Mouse (Mus musculus): ENCODE data around the gene Kcnk1. TPM values are rescaled to one million over a fixed set of nuclear protein-coding genes. Genes with fewer than 3 reads are reported as not detected.

Kcnk1 gene
- polyA plus RNA-seq, 1 experiment from 2014 or later = 65.6 TPM

- H3K4me2 ChIP-seq (replicated peaks; ENCODE audit: low read depth) = no peak overlapping the region
- H3K27ac ChIP-seq (replicated peaks) = 0 out of 2 replicates have a peak overlapping the region, but pooled peaks have one; percentile 84
- H3K4me3 ChIP-seq (ENCODE audit: low read depth, low read length) = no peak overlapping the region
- H3K36me3 ChIP-seq (ENCODE audit: control insufficient read depth, insufficient read depth, low read length) = no peaks in the 10 kb centered on the region
- TF ChIP-seq EP300 (optimal IDR thresholded peaks at IDR 0.05) (no peak), CTCF (IDR thresholded peaks at IDR 0.05; ENCODE audit: low read depth) (no peak)
- H3K4me1 ChIP-seq (replicated peaks; ENCODE audit: control insufficient read depth, insufficient read depth) = no peaks in the 10 kb centered on the region; the same call in 1 of the 2 replicates
- WGBS = 80% methylated on average over 2 of the region's 2 CpGs
- DNase-seq (ENCODE audit: low spot score) (no peak), ATAC-seq (ENCODE audit: low FRiP score, low TSS enrichment) (peak; percentile 4; the same call in 1 of the 2 replicates)
- no peaks in the 10 kb centered on the region for H3K27me3 ChIP-seq (ENCODE audit: control insufficient read depth, insufficient read depth, low read length)
- H3K9ac ChIP-seq (ENCODE audit: low read length) = no peak overlapping the region
- no peaks in the 10 kb centered on the region for H3K9me3 ChIP-seq (ENCODE audit: control insufficient read depth, low read length)
Observed at GRCm38 (mm10) chr8:126008945-126009344, 14.0 kb downstream of the Kcnk1 start.

GRCm38 (mm10) chr8:126010900-126011299 lies 15.9 kb downstream of the Kcnk1 start:
- H3K27ac ChIP-seq (replicated peaks) = no peak overlapping the region
- 52% methylated on average over 3 of the region's 3 CpGs for WGBS
- TF ChIP-seq CTCF (IDR thresholded peaks at IDR 0.05; ENCODE audit: low read depth) (no peak), EP300 (optimal IDR thresholded peaks at IDR 0.05) (no peak)
- no peaks in the 10 kb centered on the region for H3K27me3 ChIP-seq (ENCODE audit: control insufficient read depth, insufficient read depth, low read length)
- DNase-seq (ENCODE audit: low spot score) (peak; percentile 57), ATAC-seq (ENCODE audit: low FRiP score, low TSS enrichment) (peak; percentile 64)
- no peaks in the 10 kb centered on the region; the same call in 1 of the 2 replicates for H3K4me1 ChIP-seq (replicated peaks; ENCODE audit: control insufficient read depth, insufficient read depth)
- no peak overlapping the region for H3K4me3 ChIP-seq (ENCODE audit: low read depth, low read length)
- no peak overlapping the region for H3K4me2 ChIP-seq (replicated peaks; ENCODE audit: low read depth)
- no peaks in the 10 kb centered on the region for H3K36me3 ChIP-seq (ENCODE audit: control insufficient read depth, insufficient read depth, low read length)
- no peaks in the 10 kb centered on the region for H3K9me3 ChIP-seq (ENCODE audit: control insufficient read depth, low read length)
- H3K9ac ChIP-seq (ENCODE audit: low read length) = no peak overlapping the region

GRCm38 (mm10) chr8:126012334-126012733 lies 17.4 kb downstream of the Kcnk1 start:
- no peak overlapping the region for H3K27ac ChIP-seq (replicated peaks)
- no peaks in the 10 kb centered on the region for H3K36me3 ChIP-seq (ENCODE audit: control insufficient read depth, insufficient read depth, low read length)
- H3K4me2 ChIP-seq (replicated peaks; ENCODE audit: low read depth) = no peak overlapping the region
- TF ChIP-seq EP300 (optimal IDR thresholded peaks at IDR 0.05) (no peak), CTCF (IDR thresholded peaks at IDR 0.05; ENCODE audit: low read depth) (no peak)
- DNase-seq (ENCODE audit: low spot score) (no peak), ATAC-seq (ENCODE audit: low FRiP score, low TSS enrichment) (no peak)
- no peaks in the 10 kb centered on the region; the same call in 1 of the 2 replicates for H3K4me1 ChIP-seq (replicated peaks; ENCODE audit: control insufficient read depth, insufficient read depth)
- no peak overlapping the region for H3K4me3 ChIP-seq (ENCODE audit: low read depth, low read length)
- no peaks in the 10 kb centered on the region for H3K27me3 ChIP-seq (ENCODE audit: control insufficient read depth, insufficient read depth, low read length)
- H3K9ac ChIP-seq (ENCODE audit: low read length) = no peak overlapping the region
- WGBS = 64% methylated on average over 6 of the region's 6 CpGs
- H3K9me3 ChIP-seq (ENCODE audit: control insufficient read depth, low read length) = no peaks in the 10 kb centered on the region

GRCm38 (mm10) chr8:126013646-126014045 lies 18.7 kb downstream of the Kcnk1 start:
- TF ChIP-seq EP300 (optimal IDR thresholded peaks at IDR 0.05) (no peak), CTCF (IDR thresholded peaks at IDR 0.05; ENCODE audit: low read depth) (no peak)
- no peak for ATAC-seq (ENCODE audit: low FRiP score, low TSS enrichment)
- no peak overlapping the region for H3K27ac ChIP-seq (replicated peaks)

GRCm38 (mm10) chr8:126021932-126022331 lies 27.0 kb downstream of the Kcnk1 start:
- Histone ChIP-seq H3K36me3 (ENCODE audit: control insufficient read depth, insufficient read depth, low read length) (no peaks in the 10 kb centered on the region), H3K4me3 (ENCODE audit: low read depth, low read length) (no peak overlapping the region), H3K9ac (ENCODE audit: low read length) (no peak overlapping the region), H3K9me3 (ENCODE audit: control insufficient read depth, low read length) (no peaks in the 10 kb centered on the region), H3K4me1 (replicated peaks; ENCODE audit: control insufficient read depth, insufficient read depth) (no peaks in the 10 kb centered on the region; the same call in 1 of the 2 replicates), H3K27ac (replicated peaks) (no peak overlapping the region), H3K27me3 (ENCODE audit: control insufficient read depth, insufficient read depth, low read length) (no peaks in the 10 kb centered on the region), H3K4me2 (replicated peaks; ENCODE audit: low read depth) (no peak overlapping the region)
- 87% methylated on average over 8 of the region's 8 CpGs for WGBS
- DNase-seq (ENCODE audit: low spot score) (no peak), ATAC-seq (ENCODE audit: low FRiP score, low TSS enrichment) (no peak)
- no peak for TF ChIP-seq EP300 (optimal IDR thresholded peaks at IDR 0.05)

More at GRCm38 (mm10) chr8:126013646-126014045, 18.7 kb downstream of the Kcnk1 start:
- no peaks in the 10 kb centered on the region for H3K36me3 ChIP-seq (ENCODE audit: control insufficient read depth, insufficient read depth, low read length)
- no peak for DNase-seq (ENCODE audit: low spot score)
- H3K27me3 ChIP-seq (ENCODE audit: control insufficient read depth, insufficient read depth, low read length) = no peaks in the 10 kb centered on the region
- 90% methylated on average over 5 of the region's 5 CpGs for WGBS
- H3K4me2 ChIP-seq (replicated peaks; ENCODE audit: low read depth) = no peak overlapping the region
- no peak overlapping the region for H3K4me3 ChIP-seq (ENCODE audit: low read depth, low read length)
- H3K9me3 ChIP-seq (ENCODE audit: control insufficient read depth, low read length) = no peaks in the 10 kb centered on the region
- no peak overlapping the region for H3K9ac ChIP-seq (ENCODE audit: low read length)
- H3K4me1 ChIP-seq (replicated peaks; ENCODE audit: control insufficient read depth, insufficient read depth) = no peaks in the 10 kb centered on the region; the same call in 1 of the 2 replicates

DNA sequence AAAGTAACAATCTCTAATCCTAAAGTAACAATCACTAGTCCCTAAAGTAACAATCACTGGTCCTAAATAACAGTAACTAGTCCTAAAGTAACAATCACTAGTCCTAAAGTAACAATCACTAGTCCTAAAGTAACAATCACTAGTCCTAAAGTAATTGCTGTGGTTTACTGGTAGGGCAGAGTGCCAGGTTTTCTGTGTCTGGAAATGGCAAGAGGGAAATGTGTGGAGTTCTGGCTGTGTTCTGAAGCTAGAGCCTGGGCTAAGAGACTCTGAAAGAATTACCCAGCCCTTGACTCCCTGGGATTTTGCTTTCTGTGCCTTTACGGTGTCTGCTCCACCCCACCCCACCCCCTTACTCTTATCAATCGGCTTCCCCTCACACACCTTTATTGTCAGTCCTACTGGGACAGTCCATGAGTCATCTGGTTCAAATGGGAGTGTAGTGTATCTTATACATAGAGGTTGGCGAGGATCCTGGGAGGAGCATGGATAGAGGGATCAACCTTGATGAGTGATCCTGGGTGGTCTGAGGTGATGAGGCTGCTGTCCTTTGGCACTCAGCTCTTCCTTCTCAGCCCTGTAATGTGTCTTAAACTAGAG lies 28.8 kb downstream of the Kcnk1 start:
- no peak overlapping the region for H3K4me2 ChIP-seq (replicated peaks; ENCODE audit: low read depth)
- no peaks in the 10 kb centered on the region; the same call in 1 of the 2 replicates for H3K4me1 ChIP-seq (replicated peaks; ENCODE audit: control insufficient read depth, insufficient read depth)
- ATAC-seq (ENCODE audit: low FRiP score, low TSS enrichment) (peak; percentile 76), DNase-seq (ENCODE audit: low spot score) (peak; percentile 63)
- no peaks in the 10 kb centered on the region for H3K36me3 ChIP-seq (ENCODE audit: control insufficient read depth, insufficient read depth, low read length)
- H3K27me3 ChIP-seq (ENCODE audit: control insufficient read depth, insufficient read depth, low read length) = no peaks in the 10 kb centered on the region
- no peak overlapping the region for H3K9ac ChIP-seq (ENCODE audit: low read length)
- TF ChIP-seq CTCF (IDR thresholded peaks at IDR 0.05; ENCODE audit: low read depth) = no peak
- no peak for TF ChIP-seq EP300 (optimal IDR thresholded peaks at IDR 0.05)
- H3K4me3 ChIP-seq (ENCODE audit: low read depth, low read length) = no peak overlapping the region
- no peaks in the 10 kb centered on the region for H3K9me3 ChIP-seq (ENCODE audit: control insufficient read depth, low read length)
- no peak overlapping the region for H3K27ac ChIP-seq (replicated peaks)
- 41% methylated on average over 3 of the region's 3 CpGs for WGBS
